Mouse (Mus musculus) heart, adult 8-10 months (tissue): ENCODE data around the gene Cxcr6. TPM values are rescaled to one million over a fixed set of nuclear protein-coding genes. Genes with fewer than 3 reads are reported as not detected.

Source experiments
- DNase-seq: peaks from one replicate; pipeline ENCODE4 v3.0.0; 2022; ENCODE audit warnings: low spot score
- total RNA-seq, 4 experiments: library from RNA; stranded (reverse); gene quantifications; 2 replicates each; pipeline ENCODE4 v1.2.4; 2022

Cxcr6 gene
- total RNA-seq, 4 experiments from 2014 or later: 0.22 TPM; not detected in 2

GRCm38 (mm10) chr9:123818601-123819000, 12.3 kb downstream of the Cxcr6 start:
- DNase-seq: no peak

- no peak for DNase-seq
Observed at GRCm38 (mm10) chr9:123826631-123827030, 20.4 kb downstream of the Cxcr6 start.

- DNase-seq: no peak
Observed at GRCm38 (mm10) chr9:123828916-123829315, 22.6 kb downstream of the Cxcr6 start.

DNA sequence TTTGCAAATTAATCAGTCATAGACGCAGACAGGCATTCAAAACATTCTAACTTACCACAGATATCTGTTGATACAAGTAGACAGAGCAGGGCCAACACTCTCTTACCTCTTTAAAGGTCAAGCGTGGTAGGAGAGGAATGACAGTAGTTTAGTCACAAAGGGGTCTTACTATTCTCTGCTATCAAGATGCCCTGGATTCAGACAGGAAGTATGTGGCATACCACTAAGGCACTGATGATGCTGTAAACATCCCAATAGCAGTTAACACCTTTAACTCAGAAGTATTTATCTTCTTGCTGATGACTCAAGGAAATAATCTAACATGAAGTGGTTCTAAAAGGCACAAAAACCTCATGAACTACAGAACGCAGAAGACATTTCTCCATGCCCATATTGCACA, 29.6 kb downstream of the Cxcr6 start:
- DNase-seq: no peak

GRCm38 (mm10) chr9:123840243-123840642, 34.0 kb downstream of the Cxcr6 start:
- DNase-seq: no peak

GRCm38 (mm10) chr9:123844468-123844867, 38.2 kb downstream of the Cxcr6 start:
- peak; percentile 19 for DNase-seq

GRCm38 (mm10) chr9:123845120-123845519, 38.8 kb downstream of the Cxcr6 start:
- peak; percentile 57 for DNase-seq

- no peak for DNase-seq
Observed at GRCm38 (mm10) chr9:123846490-123846889, 40.2 kb downstream of the Cxcr6 start.

DNA sequence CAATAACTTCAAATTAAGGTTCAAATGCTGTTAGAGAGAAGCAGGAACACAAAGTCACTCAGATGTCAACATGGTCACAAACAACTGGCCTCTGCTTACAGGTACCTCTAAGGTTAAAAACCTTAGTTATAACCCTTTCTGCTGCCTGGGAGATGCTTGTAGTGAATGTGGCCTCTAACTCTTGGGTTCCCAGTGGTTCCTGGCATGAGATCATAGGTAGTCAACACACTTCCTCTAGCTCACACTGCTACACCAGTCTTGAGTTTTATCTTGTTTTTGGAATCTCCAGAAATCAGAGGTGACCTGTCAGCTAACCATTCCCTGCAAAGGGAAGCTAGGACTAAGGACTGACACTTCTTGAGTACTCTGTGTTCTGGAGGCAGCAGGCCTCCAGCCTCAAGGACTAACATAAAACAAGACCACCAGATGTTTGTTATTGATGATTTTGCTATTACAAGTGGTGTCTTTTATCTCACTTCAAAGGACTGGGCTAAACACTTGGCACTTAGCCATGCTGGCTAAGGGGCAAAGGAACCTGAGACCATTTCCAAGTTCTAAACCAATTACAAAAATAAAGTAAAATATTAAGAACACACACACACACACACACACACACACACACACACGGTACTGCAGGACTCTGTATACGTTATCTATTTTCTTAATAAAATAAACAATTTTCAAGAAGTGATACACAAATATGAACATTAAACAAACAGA, 43.9 kb downstream of the Cxcr6 start:
- no peak for DNase-seq

- DNase-seq: peak; percentile 41
Observed at GRCm38 (mm10) chr9:123850705-123851061, 44.4 kb downstream of the Cxcr6 start.

GRCm38 (mm10) chr9:123851062-123851712, 44.9 kb downstream of the Cxcr6 start:
- DNase-seq: peak; percentile 29

DNA sequence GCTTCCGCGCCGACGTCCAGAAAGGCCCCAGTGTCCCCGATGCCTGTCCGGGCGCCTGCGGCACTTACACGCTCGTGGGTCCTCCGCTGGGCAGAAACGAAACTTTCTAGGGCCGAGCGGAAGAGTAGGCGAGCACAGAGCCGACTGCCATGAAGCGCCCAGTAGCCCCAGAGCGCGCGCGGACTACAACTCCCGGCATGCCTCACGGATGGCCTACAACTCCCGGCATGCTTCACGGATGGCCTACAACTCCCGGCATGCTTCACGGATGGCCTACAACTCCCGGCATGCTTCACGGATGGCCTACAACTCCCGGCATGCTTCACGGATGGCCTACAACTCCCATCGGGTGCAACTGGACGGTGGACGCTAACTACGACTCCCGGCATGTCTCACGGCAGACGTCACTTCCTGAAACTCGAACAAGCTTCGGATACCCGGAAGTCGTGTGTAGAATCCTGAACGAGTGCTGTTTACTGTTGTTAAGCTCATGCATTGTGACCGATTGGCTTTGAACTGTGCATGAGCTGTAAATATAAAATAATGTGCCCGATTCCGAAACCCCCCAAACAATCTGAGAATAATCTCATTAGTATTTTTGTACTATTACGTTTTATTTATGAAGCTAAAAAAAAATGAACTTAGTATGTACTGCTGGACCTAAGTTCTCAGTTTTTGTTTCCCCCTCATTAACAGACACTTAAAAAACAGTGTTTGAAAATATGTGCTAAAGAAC, 45.6 kb downstream of the Cxcr6 start, which contains the start of gene Fyco1:
Fyco1 (minus strand) TSS at position 187 of the 736 bp plus-strand sequence.
- peak; percentile 97 for DNase-seq

DNA sequence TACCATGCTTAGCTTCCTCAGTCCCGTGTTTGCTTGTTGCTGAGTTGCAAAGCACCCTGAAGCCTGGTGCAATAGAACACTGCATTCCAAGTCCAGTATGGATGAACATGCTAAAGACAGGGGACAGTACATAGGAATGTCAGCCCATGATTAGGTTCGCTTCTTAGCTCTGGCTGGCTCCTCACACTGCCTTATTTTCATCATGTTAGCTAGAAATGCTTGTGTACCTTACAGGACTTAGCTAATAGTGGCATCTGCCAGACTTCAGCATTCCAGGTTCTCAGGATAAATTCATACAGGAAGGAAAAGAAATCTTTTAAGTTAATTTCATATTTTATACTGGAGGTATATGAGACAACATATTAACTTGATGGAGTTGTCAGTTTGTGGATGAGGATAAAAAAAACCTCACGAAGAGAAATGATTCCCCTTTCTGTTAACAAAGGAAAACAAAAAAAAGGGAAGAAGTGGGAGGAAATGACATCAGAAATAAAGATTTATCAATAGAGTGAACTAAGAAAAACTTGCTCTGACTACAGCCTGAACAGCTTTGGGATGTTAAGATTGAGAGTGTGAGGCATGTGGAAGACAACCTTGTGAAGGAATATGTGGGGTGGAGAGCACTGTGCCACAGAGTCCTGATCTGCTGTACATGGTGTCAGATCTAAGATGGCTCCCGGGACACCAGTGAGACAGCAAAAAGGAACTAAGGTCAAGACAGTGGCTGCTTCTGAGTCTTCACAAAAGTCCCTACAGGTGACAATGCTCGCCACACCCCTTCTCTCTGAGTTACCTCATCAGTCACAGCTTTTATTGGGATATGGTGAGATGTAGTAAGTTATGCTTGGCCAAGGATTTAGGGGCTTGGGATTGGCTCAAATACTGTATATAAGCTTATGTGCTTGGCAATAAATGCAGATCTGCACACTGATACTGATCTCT, 46.4 kb downstream of the Cxcr6 start:
- DNase-seq: no peak

DNA sequence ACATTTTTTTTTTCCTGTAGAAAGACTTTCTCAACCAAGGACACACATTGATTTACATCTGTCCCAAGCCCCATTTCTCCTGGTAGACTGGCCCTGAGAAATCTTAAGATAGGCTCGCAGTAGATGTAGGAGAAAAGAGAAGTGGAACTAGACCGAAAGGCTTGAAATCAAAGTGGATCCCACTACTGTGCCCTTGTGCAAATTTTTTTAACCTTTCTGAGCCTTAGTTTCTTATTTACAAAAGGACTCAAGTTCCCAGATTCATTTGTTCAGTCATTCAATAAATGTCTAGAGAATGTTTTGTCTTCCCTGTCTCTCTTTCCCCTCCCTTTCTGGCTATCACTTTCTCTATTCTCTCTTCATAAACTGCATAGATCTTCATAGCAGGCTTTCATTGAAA, 50.6 kb downstream of the Cxcr6 start:
- DNase-seq: no peak

Other genes starting within 250 kb of the Cxcr6 start
- not detected for gene Slc6a20b, start 173.9 kb upstream of the Cxcr6 start, total RNA-seq
- under 1 TPM in 1 of 4 experiments, not detected in 3; 0.23 TPM for gene Ccr9, start 128.0 kb upstream of the Cxcr6 start, total RNA-seq
- gene Slc6a20a, start 127.6 kb upstream of the Cxcr6 start, total RNA-seq: not detected
- gene Lztfl1, start 88.8 kb upstream of the Cxcr6 start, total RNA-seq: 10 to 100 TPM; 38.8 to 45.6 (median 42.2) TPM
- 100 to 1,000 TPM; 277 to 295 (median 286) TPM for gene Fyco1, start 45.4 kb downstream of the Cxcr6 start, total RNA-seq
- not detected for gene Xcr1, start 55.6 kb downstream of the Cxcr6 start, total RNA-seq
- 1 to 10 TPM in 1 of 4 experiments, under 1 TPM in 3; 0.08 to 2.8 (median 0.42) TPM for gene Ccr1, start 162.2 kb downstream of the Cxcr6 start, total RNA-seq
- not detected for gene Ccr1l1, start 171.9 kb downstream of the Cxcr6 start, total RNA-seq
- gene Ccr3, start 215.5 kb downstream of the Cxcr6 start, total RNA-seq: not detected